Mouse (Mus musculus) heart, postnatal 36 days (tissue): Measurements from ENCODE around the gene Il12a. TPM values are rescaled to one million over a fixed set of nuclear protein-coding genes. Genes with fewer than 3 reads are reported as not detected.

Experiments
- DNase-seq, 2 experiments: peaks; one replicate each; pipeline ENCODE4 v3.0.0; 2021 to 2022
- intact Hi-C: fragments of 180-260 bp; cut with DNase I; formaldehyde crosslinking; loops from one replicate; pipeline ENCODE4 v1.15.1; 2025
- total RNA-seq, 2 experiments: library from RNA; stranded (reverse); gene quantifications; 2 replicates each; pipeline ENCODE4 v1.2.3; 2021

The Il12a gene
- total RNA-seq: under 1 TPM in 1 of 2 experiments, not detected in 1; 0.79 TPM

DNA sequence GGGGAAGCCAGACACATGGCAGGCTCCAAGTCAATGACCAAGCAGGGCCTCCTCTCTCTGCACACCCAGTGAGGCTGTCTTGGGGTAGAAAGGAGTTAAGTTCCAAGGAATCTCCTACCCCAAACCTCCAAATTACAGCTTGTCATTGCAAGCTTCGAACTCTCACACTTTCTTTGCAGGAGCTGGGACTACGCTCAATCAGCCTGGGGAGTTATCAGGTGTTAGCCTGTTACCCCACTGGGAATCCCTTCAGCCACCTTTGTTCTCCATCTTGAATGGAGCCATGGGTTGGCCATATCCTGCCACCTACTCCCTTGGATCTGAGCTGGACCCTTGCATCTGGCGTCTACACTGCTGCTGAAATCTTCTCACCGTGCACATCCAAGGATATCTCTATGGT, at the start of gene Il12a:
Il12a (plus strand) TSS at position 301 of the 400 bp plus-strand sequence.
- no peak for DNase-seq
- intact Hi-C loops: no loop called here

DNA sequence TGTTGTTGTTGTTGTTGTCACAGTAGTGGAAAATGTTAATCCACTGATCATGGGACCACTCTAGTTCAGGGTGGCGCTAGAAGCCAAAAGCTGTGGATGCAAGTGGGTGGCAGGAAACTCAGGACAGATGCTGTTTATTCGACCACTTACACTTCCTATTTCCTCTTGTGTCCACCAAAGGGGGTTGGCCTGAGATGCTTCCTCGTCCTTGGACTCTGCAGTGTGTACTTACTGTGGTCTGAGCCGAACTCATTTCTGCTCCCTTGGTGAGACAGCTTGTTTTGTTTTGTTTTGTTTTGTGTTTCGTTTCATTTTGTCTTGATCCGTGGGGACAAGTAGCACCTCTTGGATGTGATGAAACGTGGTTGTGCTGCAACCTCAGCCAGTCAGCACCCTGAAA, 47.5 kb upstream of the Il12a start:
- no peak for DNase-seq
- intact Hi-C loops: no loop called here

DNA sequence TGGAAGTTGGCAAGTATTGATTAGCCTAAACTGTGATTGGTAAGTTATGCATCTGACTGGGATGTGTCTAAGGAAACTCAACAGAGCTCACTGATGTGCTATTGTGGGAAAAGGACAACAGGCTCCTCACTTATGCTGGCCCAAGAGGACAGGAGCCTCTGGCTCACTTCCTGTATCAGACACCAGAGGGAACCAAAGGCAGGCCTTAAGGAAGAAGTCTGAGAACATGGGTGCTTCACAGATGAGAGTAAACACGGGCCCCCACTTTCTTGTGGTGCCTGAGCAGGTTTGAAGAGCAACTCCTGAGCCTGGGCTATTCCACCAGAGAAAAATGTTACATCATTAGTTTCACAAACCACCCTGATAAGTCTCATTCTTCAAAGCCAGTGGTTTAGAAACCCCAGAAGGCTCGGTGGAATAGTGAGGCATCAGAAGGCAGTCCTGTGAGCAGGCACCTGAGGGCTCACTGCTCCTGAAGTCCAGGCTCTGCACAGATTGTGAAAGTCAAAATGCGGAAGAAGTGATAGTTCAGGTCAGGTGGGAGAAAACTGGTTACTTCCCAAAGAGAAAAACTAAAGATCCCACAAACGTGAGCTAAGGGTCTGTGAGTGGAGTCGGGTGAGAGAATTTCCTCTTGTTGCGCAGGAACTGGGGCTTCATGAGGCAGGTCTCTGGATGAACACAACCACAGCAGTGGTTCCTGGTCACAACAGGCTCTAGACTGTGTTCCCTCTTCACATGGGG, 43.9 kb upstream of the Il12a start:
- intact Hi-C loops: loop anchor here (2.0 kb wide), 1 partner anchor 62 kb away; no protein-coding TSS in a partner anchor
- peak in 1 of 2 experiments; percentile 12 for DNase-seq

DNA sequence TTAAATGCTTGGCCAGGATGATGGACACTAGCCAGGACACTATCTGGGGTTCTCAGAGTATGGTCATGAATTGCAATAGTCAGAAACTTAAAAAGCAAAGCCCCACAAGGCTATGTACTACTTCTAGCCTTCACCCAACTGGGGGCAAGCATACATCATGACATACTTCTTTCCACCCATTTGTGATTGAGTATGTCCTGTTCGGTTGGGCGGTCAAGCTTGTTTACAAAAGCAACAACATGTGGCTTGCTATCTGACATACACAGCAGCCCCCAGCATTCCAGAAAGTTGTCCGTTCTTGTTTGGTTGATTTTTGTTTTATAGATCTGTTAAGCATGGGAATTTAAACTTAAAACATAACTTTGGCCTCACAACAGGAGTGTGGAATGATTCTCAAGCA, 43.2 kb upstream of the Il12a start:
- no peak for DNase-seq
- intact Hi-C loops: loop anchor here (2.0 kb wide), 1 partner anchor 62 kb away; no protein-coding TSS in a partner anchor

DNA sequence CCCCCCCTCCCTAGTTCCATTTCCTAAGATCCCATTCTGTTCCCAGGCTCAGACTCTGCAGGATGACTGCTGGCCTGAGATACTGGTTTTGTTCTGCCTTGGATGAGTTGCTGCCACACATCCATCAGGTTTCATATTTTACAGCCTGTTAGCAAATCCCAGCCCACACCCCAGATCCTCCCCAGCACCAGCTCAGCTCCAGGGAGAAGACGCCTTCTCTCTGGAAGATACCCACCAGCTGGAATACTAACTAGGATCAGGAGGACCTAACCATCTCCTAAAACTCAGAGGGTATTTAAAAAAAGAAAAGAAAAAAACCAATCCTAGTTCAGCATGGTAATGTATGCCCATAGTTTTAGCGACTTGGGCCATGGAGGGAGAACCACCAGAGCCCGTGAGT, 40.2 kb upstream of the Il12a start:
- intact Hi-C loops: no loop called here
- DNase-seq: no peak

DNA sequence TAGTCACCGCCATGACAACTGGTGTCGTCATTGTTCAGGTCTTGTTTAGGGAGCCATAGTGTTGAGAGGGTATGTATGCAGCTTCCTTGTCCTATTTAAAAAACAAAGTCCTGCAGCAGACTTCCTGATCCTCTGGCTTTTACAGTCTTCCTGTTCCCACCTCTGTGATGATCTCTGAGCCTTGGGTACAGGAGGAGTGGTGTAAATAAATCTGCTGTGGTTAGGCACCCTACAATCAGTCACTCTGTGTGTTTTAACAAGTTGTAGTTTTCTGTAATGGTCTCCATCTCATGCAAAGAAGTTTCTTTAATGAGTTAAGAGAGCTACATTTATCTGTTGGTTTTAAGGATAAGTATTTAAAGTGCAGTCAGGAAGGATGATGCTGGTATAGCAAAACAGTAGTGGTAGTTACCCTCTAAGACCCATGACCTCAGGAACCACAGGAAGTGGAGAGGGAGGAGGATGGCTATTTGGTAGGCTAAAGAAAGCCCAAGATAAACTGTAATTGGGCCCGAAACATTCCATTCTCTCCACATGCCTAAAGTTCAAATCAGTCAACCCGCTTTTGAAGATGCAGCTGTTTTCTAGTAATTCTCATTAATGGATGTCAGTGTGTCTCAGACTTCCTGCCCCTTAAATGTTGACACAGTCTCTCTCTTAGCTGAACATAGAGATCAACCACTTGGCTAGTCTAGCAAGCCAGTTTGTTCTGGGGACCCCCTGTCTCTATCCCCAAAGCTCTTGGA, 33.7 kb upstream of the Il12a start:
- DNase-seq: no peak
- intact Hi-C loops: no loop called here

DNA sequence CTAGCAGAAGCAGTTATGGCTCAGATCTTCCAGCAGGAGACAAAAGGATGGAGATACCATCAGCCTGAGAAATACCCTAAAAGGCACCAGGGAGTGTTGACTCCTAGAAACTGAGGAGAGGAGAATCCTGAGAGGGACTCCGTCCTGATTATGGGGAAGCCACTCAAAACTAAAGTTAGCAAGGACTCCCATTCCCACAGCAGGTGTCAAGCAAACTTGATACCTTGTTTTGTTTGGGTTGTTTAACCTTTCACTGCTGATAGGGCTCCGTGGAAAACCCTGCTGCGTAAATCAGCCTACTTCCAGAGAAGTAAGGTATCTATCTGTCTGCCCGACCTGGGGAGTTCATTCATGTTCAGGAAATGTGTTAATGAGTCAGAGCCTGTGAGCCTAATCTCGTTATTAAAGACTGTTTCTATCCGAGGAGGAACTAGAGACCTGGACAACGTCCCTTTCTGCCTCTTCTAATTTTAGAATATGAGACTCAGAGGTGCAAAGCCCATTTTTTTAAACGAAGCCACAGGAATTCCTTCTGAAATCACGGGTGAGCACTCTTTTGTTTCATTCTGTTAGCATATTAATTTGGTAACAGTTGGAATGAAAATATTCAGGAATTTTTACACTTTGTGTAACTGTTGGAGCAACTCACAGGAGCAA, 32.7 kb upstream of the Il12a start:
- DNase-seq: no peak
- intact Hi-C loops: no loop called here

DNA sequence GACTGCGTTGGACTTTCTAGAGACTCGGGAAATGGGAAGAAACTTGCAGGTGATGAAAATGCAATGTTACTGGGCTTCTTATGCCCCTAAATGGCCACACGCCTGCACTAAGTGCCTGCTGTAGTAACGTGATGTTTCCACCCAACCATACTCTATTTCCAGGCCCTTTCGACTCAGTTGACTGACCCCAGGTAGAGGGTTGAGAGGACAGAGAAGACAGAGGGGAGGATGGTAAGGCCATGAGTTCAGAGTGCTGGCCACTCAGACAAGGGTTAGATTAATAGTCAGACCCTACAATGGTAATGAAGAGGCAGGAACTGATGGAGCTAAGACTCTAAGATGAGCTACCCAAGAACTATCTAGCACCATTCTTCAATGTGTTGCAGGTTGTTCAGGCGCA, 30.4 kb upstream of the Il12a start:
- intact Hi-C loops: no loop called here
- no peak for DNase-seq

DNA sequence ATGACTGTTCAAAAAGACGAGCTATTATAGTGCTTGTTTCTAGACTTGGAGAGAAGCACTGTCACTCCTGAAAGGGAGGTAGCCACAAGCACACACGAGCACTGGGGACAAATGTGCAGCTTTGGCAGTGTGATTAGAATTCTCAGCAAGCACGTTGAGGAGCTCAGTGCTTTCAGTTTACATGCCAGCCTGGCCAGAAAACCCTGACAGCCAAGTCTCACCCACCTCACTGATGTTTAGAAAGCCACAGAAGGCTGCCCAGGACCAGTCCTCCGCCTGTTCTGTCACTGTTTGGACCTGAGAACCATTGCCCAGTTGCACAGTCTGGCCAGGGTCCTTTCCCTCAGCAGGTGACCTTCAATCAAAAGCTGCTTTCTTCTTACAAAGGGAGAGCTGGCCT, 29.9 kb upstream of the Il12a start:
- intact Hi-C loops: no loop called here
- no peak for DNase-seq

DNA sequence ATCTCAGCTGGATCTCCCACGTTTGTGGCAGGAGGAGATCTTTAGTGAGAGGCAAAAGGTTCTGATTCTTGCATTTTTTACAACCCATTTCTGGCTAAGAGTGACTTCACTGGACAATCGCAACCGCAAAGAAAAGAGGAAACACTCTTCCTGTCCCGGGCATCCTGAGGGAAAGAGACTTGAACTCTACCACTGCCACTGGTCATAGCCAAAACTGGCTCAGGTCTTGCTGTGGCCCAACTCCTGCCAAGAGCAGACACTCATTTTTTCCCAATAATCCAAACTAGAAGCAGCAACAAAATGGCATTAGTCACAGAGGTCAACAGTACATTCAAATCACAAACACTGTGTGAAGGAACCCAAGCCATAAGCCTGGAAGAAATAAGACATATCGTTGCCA, 28.1 kb upstream of the Il12a start:
- no peak for DNase-seq
- intact Hi-C loops: no loop called here

DNA sequence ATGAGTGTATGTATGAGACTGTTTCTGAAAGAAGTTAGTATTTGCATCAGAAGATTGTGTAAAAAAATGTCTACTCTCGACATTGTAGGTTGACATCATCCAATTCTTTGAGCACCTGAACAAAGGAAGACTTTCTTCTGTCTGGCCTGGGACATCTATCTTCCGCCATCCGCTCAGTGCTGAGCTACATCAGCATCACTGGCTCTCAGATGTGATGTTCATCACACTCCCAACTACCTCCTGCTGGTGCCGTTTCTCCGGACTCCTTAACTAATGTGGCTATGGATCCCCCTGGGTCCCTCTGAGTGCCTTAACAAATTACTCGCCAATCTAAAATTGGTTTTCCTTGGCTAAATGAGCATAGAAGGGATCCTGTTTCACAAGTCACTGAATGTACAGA, 26.1 kb upstream of the Il12a start:
- intact Hi-C loops: no loop called here
- no peak for DNase-seq

DNA sequence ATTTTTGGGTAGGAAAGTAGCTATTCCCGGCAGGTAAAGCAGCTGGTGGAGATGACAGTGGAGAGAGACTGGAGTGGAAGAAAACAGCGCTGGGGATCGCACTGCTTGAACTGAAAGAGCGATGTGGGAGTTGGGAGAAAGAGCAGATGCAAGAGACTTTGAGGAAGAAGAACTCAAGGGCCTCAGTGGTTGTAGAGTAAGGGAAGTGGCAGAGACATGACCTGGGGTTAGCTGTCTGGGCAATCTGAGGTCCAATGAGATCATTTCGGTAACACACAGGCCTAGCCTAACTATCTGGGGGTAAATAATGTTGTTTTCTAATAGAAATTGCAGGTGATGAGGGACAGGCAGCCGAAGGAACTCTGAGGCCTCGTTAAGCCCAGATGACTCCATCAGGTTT, 24.1 kb upstream of the Il12a start:
- no peak for DNase-seq
- intact Hi-C loops: no loop called here

DNA sequence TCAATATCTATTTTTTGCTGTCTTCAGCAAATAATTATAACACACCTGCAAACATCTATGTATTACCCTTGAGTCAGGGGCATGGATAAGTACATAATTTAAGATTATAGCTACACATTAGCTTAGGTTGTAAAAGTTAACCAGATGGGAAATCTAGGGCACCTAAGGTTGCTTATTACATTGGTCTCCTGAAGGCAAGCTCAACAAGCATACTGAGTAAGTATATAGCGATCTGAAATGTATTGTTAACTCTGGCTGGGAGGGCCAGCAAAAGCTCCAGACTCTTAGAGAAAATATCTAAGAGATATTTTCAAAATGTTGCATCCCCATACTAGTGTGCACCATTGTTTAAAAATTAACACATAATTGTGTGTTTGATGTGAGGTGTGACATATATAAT, 22.6 kb upstream of the Il12a start:
- intact Hi-C loops: no loop called here

DNA sequence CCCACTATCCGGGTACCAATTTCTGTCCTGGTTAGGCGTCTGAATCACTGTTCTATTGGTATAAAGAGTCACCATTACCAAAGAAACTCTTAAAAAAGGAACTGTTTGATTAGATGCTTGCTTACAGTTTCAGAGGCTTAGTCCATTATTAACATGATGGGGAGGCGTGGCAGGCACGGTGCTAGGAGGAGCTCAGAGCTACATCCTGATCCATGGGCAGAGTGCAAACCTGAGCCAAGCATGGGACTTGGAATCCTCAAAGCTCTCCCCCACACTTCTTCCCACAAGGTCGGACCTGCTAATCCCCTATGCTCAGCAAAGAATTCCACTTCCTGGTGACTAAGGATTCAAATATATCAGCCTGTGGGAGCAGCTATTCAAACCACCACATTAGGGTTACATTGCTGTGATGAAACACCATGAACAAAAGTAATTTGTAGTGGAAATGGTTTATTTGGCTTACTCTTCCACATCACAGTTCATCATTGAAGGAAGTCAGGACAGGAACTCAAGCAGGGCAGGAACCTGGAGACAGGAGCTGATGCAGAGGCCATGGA, 20.9 kb upstream of the Il12a start:
- intact Hi-C loops: no loop called here
- no peak for DNase-seq

More for the DNA sequence above, 22.6 kb upstream of the Il12a start:
- no peak for DNase-seq

DNA sequence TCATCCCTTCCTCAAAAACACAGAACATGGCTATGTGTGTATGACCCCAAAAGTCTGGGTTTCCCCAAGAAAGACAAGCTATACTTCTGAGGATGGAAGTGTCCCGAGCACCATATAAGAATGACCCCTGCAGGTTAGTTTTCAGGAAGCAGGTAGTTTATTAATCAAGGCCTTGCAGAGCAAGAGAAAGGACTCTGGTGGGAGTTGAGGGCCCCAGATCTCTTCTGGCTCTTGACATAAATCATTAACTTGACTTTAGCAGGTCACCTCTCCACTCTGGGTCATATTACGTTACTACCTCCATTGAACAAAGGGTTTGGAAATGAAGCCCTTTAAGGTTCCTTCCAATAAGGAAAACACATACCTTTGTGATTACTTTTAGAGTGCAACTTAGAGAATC, 15.7 kb upstream of the Il12a start:
- intact Hi-C loops: no loop called here
- no peak for DNase-seq

DNA sequence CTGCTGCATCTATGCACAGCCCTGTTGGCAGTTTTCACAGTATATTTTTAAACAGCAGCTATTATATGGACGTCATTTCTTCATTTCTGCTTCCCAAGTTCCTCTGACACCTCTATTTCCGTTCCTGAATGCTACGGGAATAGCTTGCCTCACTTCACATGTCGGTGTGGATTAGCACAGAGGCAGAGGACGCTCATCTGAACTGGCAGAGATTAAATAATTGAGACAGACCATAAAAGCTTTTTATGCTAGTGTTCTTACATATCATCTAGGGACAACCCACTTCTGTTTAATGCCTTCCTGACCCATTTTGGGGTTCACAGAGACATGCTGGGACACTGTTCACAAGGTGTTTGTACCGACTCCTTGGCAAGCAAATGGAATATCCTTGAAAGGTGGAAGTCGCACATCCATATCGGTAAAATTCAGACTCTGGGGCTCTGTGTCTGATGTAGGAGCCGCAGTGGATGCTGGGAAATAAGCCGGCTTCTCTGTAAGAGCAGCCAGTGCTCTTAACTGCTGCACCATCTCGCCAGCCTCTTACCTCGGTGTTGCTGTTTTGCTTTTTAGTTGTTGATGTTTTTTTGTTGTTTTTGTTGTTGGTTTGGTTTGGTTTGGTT, 15.1 kb upstream of the Il12a start:
- intact Hi-C loops: no loop called here
- DNase-seq: no peak

DNA sequence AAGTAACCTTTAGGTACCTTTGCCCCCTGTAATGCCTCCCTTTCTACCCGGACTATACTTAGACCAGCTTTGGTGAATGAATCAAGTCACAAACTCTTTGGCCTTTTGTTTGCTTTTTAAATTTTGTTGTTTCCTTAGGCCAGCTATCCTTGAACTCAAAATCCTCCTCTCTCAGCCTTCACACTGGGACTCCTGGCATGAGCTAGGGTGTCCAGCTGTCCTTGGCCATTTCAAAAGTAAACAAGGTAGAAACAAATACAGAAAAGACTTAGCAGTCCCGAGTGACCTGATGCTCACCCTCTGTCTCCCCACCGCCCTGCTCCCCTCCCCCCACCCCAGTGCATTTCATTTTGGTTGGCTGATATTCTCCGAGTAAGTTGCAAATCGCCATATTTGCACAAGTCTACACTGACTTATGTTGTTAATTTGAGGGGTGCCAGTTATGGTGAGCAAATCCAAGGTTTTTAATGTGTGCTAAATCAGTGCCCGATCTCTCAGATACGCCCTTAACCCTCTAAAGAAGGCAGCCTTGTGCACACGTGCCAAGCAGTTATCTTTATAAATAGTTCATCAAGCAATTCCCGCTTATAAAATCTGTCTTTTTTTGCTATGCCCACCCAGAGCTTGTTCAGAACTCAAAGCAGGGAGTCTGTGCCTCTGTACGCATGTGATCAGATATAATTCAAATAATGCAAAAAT, 14.3 kb upstream of the Il12a start:
- intact Hi-C loops: no loop called here
- no peak for DNase-seq

DNA sequence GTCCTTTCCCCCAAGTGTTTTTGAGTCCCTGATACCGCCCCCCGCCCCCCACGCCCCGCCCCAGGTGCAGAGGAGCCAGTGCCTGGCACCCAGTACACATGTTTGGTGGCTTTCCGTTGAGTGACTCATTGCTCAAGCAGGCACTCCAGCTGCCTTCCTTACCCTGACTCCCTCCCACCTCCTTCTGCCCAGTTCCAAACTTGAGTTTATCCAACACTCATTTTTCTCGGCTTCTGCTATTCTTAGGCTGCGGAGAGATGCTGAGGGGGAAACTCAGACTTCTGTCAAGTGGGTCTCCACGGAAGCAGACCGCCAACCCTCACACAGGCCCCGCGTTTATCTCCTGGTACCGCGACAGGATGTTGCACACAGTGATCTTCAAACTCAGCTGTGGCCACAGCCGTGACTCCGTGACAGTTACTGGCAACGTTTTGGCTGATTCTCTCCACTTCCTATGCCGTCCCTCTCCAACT, 13.6 kb upstream of the Il12a start:
- intact Hi-C loops: no loop called here
- DNase-seq: peak; percentile 35 to 54

DNA sequence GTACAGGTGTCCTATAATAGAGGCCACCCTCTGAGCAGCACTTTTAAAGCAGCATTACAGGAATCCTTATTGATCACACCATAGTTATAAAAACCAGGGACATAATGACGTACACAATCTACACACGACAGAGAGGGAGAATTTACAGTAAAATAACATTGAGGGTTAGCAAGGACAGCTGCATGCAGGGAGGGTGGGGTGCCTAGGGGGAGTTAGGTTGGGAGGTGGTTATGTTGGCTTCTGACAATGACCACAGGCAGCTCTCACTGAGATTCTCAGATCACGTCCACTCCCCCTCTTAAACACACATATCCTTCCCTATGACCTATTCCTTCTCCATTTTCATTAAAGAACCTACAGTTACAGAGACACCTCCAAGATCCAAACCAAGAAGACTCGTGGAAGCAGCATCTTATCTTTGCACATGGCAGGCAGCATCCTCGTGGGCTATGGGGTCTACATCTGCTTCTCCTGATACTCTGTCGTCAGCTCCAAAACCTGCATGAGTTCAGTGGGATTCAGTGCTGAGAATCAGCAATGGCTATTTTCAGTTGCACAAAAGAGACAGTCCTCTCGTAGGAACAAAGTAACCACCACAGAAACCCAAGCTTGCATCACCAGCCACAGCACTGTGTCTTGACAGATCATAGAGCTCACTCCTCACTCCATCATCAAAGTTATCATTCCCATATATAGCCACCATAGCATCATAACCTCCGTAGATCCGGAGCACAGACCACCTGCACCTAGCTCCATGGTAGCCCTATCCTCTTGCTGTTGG, 11.4 kb upstream of the Il12a start:
- intact Hi-C loops: no loop called here

More for the DNA sequence above, 11.4 kb upstream of the Il12a start:
- DNase-seq: no peak
